Mouse (Mus musculus) hindbrain, postnatal 0 days (tissue): ENCODE measurements around the gene Kif16b. TPM values are rescaled to one million over a fixed set of nuclear protein-coding genes. Genes with fewer than 3 reads are reported as not detected.

Experiments
- ATAC-seq: fragments of 200-750 bp; cut with Nextera tagmentation; 2 replicates; pipeline ENCODE4 v1.8.0; 2017; ENCODE audit warnings: mild to moderate bottlenecking, moderate TSS enrichment, moderate library complexity
- DNase-seq: peaks from one replicate; pipeline ENCODE4 v3.0.0-alpha.2; 2015; ENCODE audit warnings: low spot score
- H3K27ac ChIP-seq: fragments of 300-500 bp; sonication (generic); 2 replicates; pipeline ENCODE4 v1.5.1; 2014; ENCODE audit warnings: mild to moderate bottlenecking
- H3K27me3 ChIP-seq: fragments of 300-500 bp; sonication (generic); 2 replicates; pipeline ENCODE4 v1.6.1; 2014; ENCODE audit warnings: low read length, mixed read lengths; ENCODE audit not compliant: insufficient read depth
- H3K36me3 ChIP-seq: fragments of 300-500 bp; sonication (generic); 2 replicates; pipeline ENCODE4 v1.6.1; 2014; ENCODE audit warnings: low read length, mixed read lengths; ENCODE audit not compliant: insufficient read depth
- H3K4me1 ChIP-seq: fragments of 300-500 bp; sonication (generic); 2 replicates; pipeline ENCODE4 v1.6.1; 2014; ENCODE audit warnings: antibody characterized with exemption, low read length, mixed read lengths; ENCODE audit not compliant: insufficient read depth
- H3K4me2 ChIP-seq: fragments of 300-500 bp; sonication (generic); 2 replicates; pipeline ENCODE4 v1.6.1; 2014; ENCODE audit warnings: low read depth, mild to moderate bottlenecking, low read length, moderate library complexity, mixed read lengths
- H3K4me3 ChIP-seq: fragments of 300-500 bp; sonication (generic); 2 replicates; pipeline ENCODE4 v1.5.1; 2014; ENCODE audit warnings: low read length
- H3K9ac ChIP-seq: fragments of 300-500 bp; sonication (generic); replicated peaks from 2 replicates; pipeline ENCODE4 v1.6.1; 2014; ENCODE audit warnings: mild to moderate bottlenecking, low read length, moderate library complexity, mixed read lengths
- H3K9me3 ChIP-seq: fragments of 300-500 bp; sonication (generic); 2 replicates; pipeline ENCODE4 v1.6.1; 2016; ENCODE audit warnings: low read length, mixed read lengths
- CTCF ChIP-seq: IDR thresholded peaks from 2 replicates; pipeline ENCODE4 v1.5.1; 2016; ENCODE audit warnings: antibody characterized with exemption, control low read depth, low read depth
- WGBS: fragments of 180-500 bp; shearing (Covaris S2); extraction: QIAGEN DNeasy Blood & Tissue Kit; methylation state at CpG from one replicate; pipeline ENCODE4 v1.1.7; 2014; 5-methylcytosine and 5-hydroxymethylcytosine counted together
- polyA plus RNA-seq: library from polyadenylated mRNA; unstranded; fragments of >200 nt; fragmentation: Nextera tagmentation; extraction: Ambion mirVana; gene quantifications from 2 replicates; pipeline ENCODE4 v1.2.1, GENCODE M21; 2015
- total RNA-seq: library from RNA; depleted of rRNA; stranded (reverse); fragments of >200 nt; gene quantifications from 2 replicates; pipeline ENCODE4 v1.2.3, GENCODE M21; 2014

Kif16b gene
- total and polyA plus RNA-seq, 2 experiments from 2014 or later = 3.0 to 10.0 TPM

- Histone ChIP-seq H3K4me1 (no peaks in the 10 kb centered on the region), H3K9ac (no peak overlapping the region), H3K27me3 (no peaks in the 10 kb centered on the region), H3K36me3 (no peaks in the 10 kb centered on the region), H3K27ac (no peak overlapping the region), H3K4me3 (no peak overlapping the region), H3K9me3 (no peaks in the 10 kb centered on the region), H3K4me2 (no peak overlapping the region)
- WGBS = 73% methylated on average over 2 of the region's 2 CpGs
- ATAC-seq = no peak
- DNase-seq = no peak
- no peak for TF ChIP-seq CTCF
Observed at GRCm38 (mm10) chr2:142720174-142720573, 181.2 kb downstream of the Kif16b start.

- no peak overlapping the region for H3K9ac ChIP-seq
- no peaks in the 10 kb centered on the region for H3K4me1 ChIP-seq
- no peaks in the 10 kb centered on the region for H3K27me3 ChIP-seq
- no peak overlapping the region for H3K4me2 ChIP-seq
- DNase-seq (no peak), ATAC-seq (no peak)
- no peak overlapping the region for H3K4me3 ChIP-seq
- H3K36me3 ChIP-seq = no peaks in the 10 kb centered on the region
- H3K27ac ChIP-seq = no peak overlapping the region
- no peaks in the 10 kb centered on the region for H3K9me3 ChIP-seq
- no peak for TF ChIP-seq CTCF
Observed at GRCm38 (mm10) chr2:142718998-142719397, 182.3 kb downstream of the Kif16b start.

GRCm38 (mm10) chr2:142717591-142717990 lies 183.7 kb downstream of the Kif16b start:
- Histone ChIP-seq H3K4me1 (no peaks in the 10 kb centered on the region), H3K27me3 (no peaks in the 10 kb centered on the region), H3K9ac (no peak overlapping the region), H3K36me3 (peaks cover 2% of the 10 kb centered on the region; the same call in 1 of the 2 replicates), H3K4me2 (no peak overlapping the region), H3K9me3 (no peaks in the 10 kb centered on the region), H3K27ac (no peak overlapping the region), H3K4me3 (no peak overlapping the region)
- DNase-seq (no peak), ATAC-seq (no peak)
- 78% methylated on average over 4 of the region's 4 CpGs for WGBS
- TF ChIP-seq CTCF = no peak

GRCm38 (mm10) chr2:142715912-142716260 lies 185.4 kb downstream of the Kif16b start:
- H3K27me3 ChIP-seq = no peaks in the 10 kb centered on the region
- H3K4me2 ChIP-seq = no peak overlapping the region
- no peak for TF ChIP-seq CTCF
- no peak overlapping the region for H3K9ac ChIP-seq
- no peak overlapping the region for H3K4me3 ChIP-seq
- no peak overlapping the region for H3K27ac ChIP-seq
- H3K36me3 ChIP-seq = peaks cover 7% of the 10 kb centered on the region; the same call in 1 of the 2 replicates
- DNase-seq = no peak
- H3K4me1 ChIP-seq = no peaks in the 10 kb centered on the region
- no peaks in the 10 kb centered on the region for H3K9me3 ChIP-seq
- ATAC-seq = no peak

- H3K4me3 ChIP-seq = no peak overlapping the region
- WGBS = 64% methylated on average over 1 of the region's 1 CpGs
- ATAC-seq (no peak), DNase-seq (no peak)
- H3K36me3 ChIP-seq = peaks cover 7% of the 10 kb centered on the region; the same call in 1 of the 2 replicates
- H3K4me1 ChIP-seq = no peaks in the 10 kb centered on the region
- H3K27ac ChIP-seq = no peak overlapping the region
- H3K27me3 ChIP-seq = no peaks in the 10 kb centered on the region
- no peak overlapping the region for H3K4me2 ChIP-seq
- no peaks in the 10 kb centered on the region for H3K9me3 ChIP-seq
- no peak for TF ChIP-seq CTCF
- H3K9ac ChIP-seq = no peak overlapping the region
Observed at GRCm38 (mm10) chr2:142715186-142715911, 186.0 kb downstream of the Kif16b start.

- no peak for TF ChIP-seq CTCF
- no peak overlapping the region for H3K27ac ChIP-seq
- no peaks in the 10 kb centered on the region for H3K4me1 ChIP-seq
- H3K4me3 ChIP-seq = no peak overlapping the region
- H3K9me3 ChIP-seq = no peaks in the 10 kb centered on the region
- DNase-seq (no peak), ATAC-seq (no peak)
- no peaks in the 10 kb centered on the region for H3K27me3 ChIP-seq
- H3K4me2 ChIP-seq = no peak overlapping the region
- WGBS = 88% methylated on average over 11 of the region's 11 CpGs
- H3K9ac ChIP-seq = no peak overlapping the region
- H3K36me3 ChIP-seq = peaks cover 7% of the 10 kb centered on the region; the same call in 1 of the 2 replicates
Observed at GRCm38 (mm10) chr2:142712727-142713126, 188.6 kb downstream of the Kif16b start.

- Histone ChIP-seq H3K4me3 (no peak overlapping the region), H3K4me1 (no peaks in the 10 kb centered on the region), H3K9ac (no peak overlapping the region), H3K27me3 (no peaks in the 10 kb centered on the region), H3K27ac (no peak overlapping the region), H3K36me3 (peaks cover 7% of the 10 kb centered on the region; the same call in 1 of the 2 replicates), H3K9me3 (no peaks in the 10 kb centered on the region), H3K4me2 (no peak overlapping the region)
- peak; percentile 45; the same call in 1 of the 2 replicates for ATAC-seq
- WGBS = 37% methylated on average over 3 of the region's 3 CpGs
- DNase-seq = peak; percentile 57
- TF ChIP-seq CTCF = no peak
Observed at GRCm38 (mm10) chr2:142709326-142709725, 192.0 kb downstream of the Kif16b start.
